Mouse (Mus musculus) spleen, adult 10 weeks (tissue): ENCODE results near the gene Gm13088. TPM values are rescaled to one million over a fixed set of nuclear protein-coding genes. Genes with fewer than 3 reads are reported as not detected.

Experiments
- polyA plus RNA-seq: library from polyadenylated mRNA; stranded (reverse); fragments of 350-450 nt; fragmentation: Illumina TruSeq; extraction: RNeasy Lipid Tissue Mini Kit (QIAGEN cat#74804); gene quantifications from one replicate; pipeline ENCODE4 v1.2.3, GENCODE M21; 2015; ENCODE audit warnings: low replicate concordance; ENCODE audit not compliant: insufficient read depth

Gm13088 gene
- not detected for polyA plus RNA-seq

GRCm38 (mm10) chr4:143657146-143657545 lies at the start of gene Gm13088:
Gene Gm13088 (minus strand): TSS chr4:143657246.

GRCm38 (mm10) chr4:143702611-143703010 lies 45.6 kb upstream of the Gm13088 start, which contains the start of gene Gm13089:
Gene Gm13089 (minus strand): TSS chr4:143702711.

GRCm38 (mm10) chr4:143614703-143615102 lies 42.3 kb downstream of the Gm13088 start, which contains the start of gene Gm13083:
Gene Gm13083 (plus strand): TSS chr4:143615003.

Other genes with a start within 250 kb of the Gm13088 start
- gene Pramef8, start 244.8 kb downstream of the Gm13088 start, polyA plus RNA-seq = 25.5 TPM
- gene Oog4, start 206.9 kb downstream of the Gm13088 start, polyA plus RNA-seq = not detected
- gene Gm13043, start 145.9 kb downstream of the Gm13088 start, polyA plus RNA-seq = not detected
- gene Gm13040, start 121.3 kb downstream of the Gm13088 start, polyA plus RNA-seq = not detected
- gene BC080695, start 105.5 kb downstream of the Gm13088 start, polyA plus RNA-seq = not detected
- gene Gm13057, start 105.5 kb downstream of the Gm13088 start, polyA plus RNA-seq = not detected
- gene Gm13083, start 42.2 kb downstream of the Gm13088 start, polyA plus RNA-seq = not detected
- gene Gm13089, start 45.5 kb upstream of the Gm13088 start, polyA plus RNA-seq = not detected
- gene Gm13078, start 62.2 kb upstream of the Gm13088 start, polyA plus RNA-seq = not detected
- not detected for gene Gm13023, start 132.1 kb upstream of the Gm13088 start, polyA plus RNA-seq
- gene Gm13084, start 158.8 kb upstream of the Gm13088 start, polyA plus RNA-seq = not detected
- not detected for gene Gm13103, start 189.3 kb upstream of the Gm13088 start, polyA plus RNA-seq
- gene Pramef6, start 243.1 kb upstream of the Gm13088 start, polyA plus RNA-seq = not detected